9 mouse cellular contexts compared by ENCODE assay signal in the genomic region with DNA sequence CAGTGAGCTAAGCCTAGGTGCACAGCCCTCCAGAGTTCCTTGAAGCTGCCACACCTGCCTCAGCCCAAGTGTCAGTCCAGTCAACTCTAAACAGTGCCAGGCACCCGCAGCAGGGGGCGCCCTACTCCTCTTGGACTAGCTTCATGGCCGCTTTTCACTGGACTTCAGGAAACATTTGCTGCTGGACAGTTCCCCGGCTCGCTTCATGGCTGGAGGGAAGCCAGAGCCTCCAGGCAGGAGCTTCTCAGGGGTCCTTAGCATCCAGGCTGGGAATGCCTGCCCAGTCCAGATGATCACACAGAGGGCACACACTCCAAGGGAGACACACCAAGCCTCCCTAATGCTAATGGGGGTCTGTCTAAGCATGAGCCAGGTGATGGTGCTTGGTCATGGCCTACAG. TPM values are rescaled to one million over a fixed set of nuclear protein-coding genes. Genes with fewer than 3 reads are reported as not detected.
A peak's percentile ranks its signal among the peaks of the same experiment; 100 is the strongest.
DNase-seq lines count a peak whose midpoint lies in the region; ATAC-seq and TF ChIP-seq lines count a peak whose summit lies in the region.
"Had no signal": no experiment of that assay in that cellular context is flagged by ENCODE, and none has a peak within 500 bp of the region (broad histone marks: within the 10 kb centered on the region; RNA-seq: fewer than 3 reads in every experiment).

No protein-coding gene starts in this region.

- no peak overlapping the region for H3K4me3 ChIP-seq in hindbrain, embryonic 11.5 days (ENCODE audit: low read depth, low read length)
- no peak overlapping the region for H3K4me3 ChIP-seq in hindbrain, embryonic 13.5 days
- H3K4me3 ChIP-seq in limb, embryonic 13.5 days: no peak overlapping the region
- H3K4me3 ChIP-seq in olfactory bulb, adult 2 months (ENCODE audit: insufficient read depth, low read depth, low read length): no peak overlapping the region
- H3K4me3 ChIP-seq: midbrain, embryonic 12.5 days had no signal

- H3K9me3 ChIP-seq in hindbrain, embryonic 11.5 days (ENCODE audit: control insufficient read depth, low read length): no peaks in the 10 kb centered on the region
- no peaks in the 10 kb centered on the region for H3K9me3 ChIP-seq in hindbrain, embryonic 13.5 days
- H3K9me3 ChIP-seq in limb, embryonic 13.5 days: no peaks in the 10 kb centered on the region
- H3K9me3 ChIP-seq: midbrain, embryonic 12.5 days had no signal

- DNase-seq in hindbrain, embryonic 11.5 days (ENCODE audit: low spot score): peak; percentile 87
- peak; percentile 51 for DNase-seq in cerebellum, adult 9-10 months
- DNase-seq in gastrocnemius, adult 8-10 months (ENCODE audit: low spot score in 2 of 2): peak; percentile 62 to 69
- peak; percentile 82 for DNase-seq in kidney, adult 18-20 months
- DNase-seq in testis, postnatal 14 days (ENCODE audit: low spot score): peak; percentile 68

- 5% methylated on average over 5 of the region's 5 CpGs for WGBS in hindbrain, embryonic 11.5 days
- WGBS in hindbrain, embryonic 13.5 days: 4% methylated on average over 5 of the region's 5 CpGs
- WGBS in limb, embryonic 13.5 days: 3% methylated on average over 5 of the region's 5 CpGs
- WGBS in olfactory bulb, adult 2 months: 29% methylated on average over 5 of the region's 5 CpGs

- TF ChIP-seq CTCF in olfactory bulb, adult 2 months (IDR thresholded peaks at IDR 0.05; ENCODE audit: insufficient read depth, low read depth, low read length): peak; percentile 54; the same call in 1 of the 2 replicates

- H3K36me3 ChIP-seq in hindbrain, embryonic 11.5 days (ENCODE audit: control insufficient read depth, insufficient read depth, low read length): no peaks in the 10 kb centered on the region
- peaks cover 8% of the 10 kb centered on the region for H3K36me3 ChIP-seq in hindbrain, embryonic 13.5 days
- H3K36me3 ChIP-seq in limb, embryonic 13.5 days: peaks cover 9% of the 10 kb centered on the region

- H3K4me1 ChIP-seq in hindbrain, embryonic 11.5 days (replicated peaks; ENCODE audit: control insufficient read depth, insufficient read depth, low read length): no peaks in the 10 kb centered on the region
- no peaks in the 10 kb centered on the region; the same call in 1 of the 2 replicates for H3K4me1 ChIP-seq in hindbrain, embryonic 13.5 days (replicated peaks)
- H3K4me1 ChIP-seq in limb, embryonic 13.5 days: peaks cover 13% of the 10 kb centered on the region
- H3K4me1 ChIP-seq in olfactory bulb, adult 2 months (ENCODE audit: control insufficient read depth, insufficient read depth, low read length): peaks cover 18% of the 10 kb centered on the region

- no peaks in the 10 kb centered on the region for H3K27me3 ChIP-seq in hindbrain, embryonic 11.5 days (ENCODE audit: control insufficient read depth, insufficient read depth, low read length)
- no peaks in the 10 kb centered on the region for H3K27me3 ChIP-seq in hindbrain, embryonic 13.5 days
- H3K27me3 ChIP-seq in limb, embryonic 13.5 days: no peaks in the 10 kb centered on the region
- H3K27me3 ChIP-seq: midbrain, embryonic 12.5 days had no signal

- H3K27ac ChIP-seq in hindbrain, embryonic 11.5 days (ENCODE audit: low read depth, low read length): no peak overlapping the region
- H3K27ac ChIP-seq in hindbrain, embryonic 13.5 days: no peak overlapping the region
- no peak overlapping the region for H3K27ac ChIP-seq in limb, embryonic 13.5 days
- H3K27ac ChIP-seq in olfactory bulb, adult 2 months (ENCODE audit: insufficient read depth, low read depth, low read length): no peak overlapping the region
- H3K27ac ChIP-seq: midbrain, embryonic 12.5 days had no signal

- H3K4me2 ChIP-seq in hindbrain, embryonic 11.5 days (replicated peaks; ENCODE audit: low read depth, low read length): no peak overlapping the region
- H3K4me2 ChIP-seq in hindbrain, embryonic 13.5 days: no peak overlapping the region
- no peak overlapping the region for H3K4me2 ChIP-seq in limb, embryonic 13.5 days (replicated peaks)
- H3K4me2 ChIP-seq: midbrain, embryonic 12.5 days had no signal

- no peak for TF ChIP-seq POLR2A in olfactory bulb, adult 2 months (IDR thresholded peaks at IDR 0.05; ENCODE audit: insufficient read depth, low read depth, low read length)

- ATAC-seq in hindbrain, embryonic 11.5 days (ENCODE audit: low FRiP score): no peak
- no peak for ATAC-seq in hindbrain, embryonic 13.5 days (ENCODE audit: low FRiP score)
- ATAC-seq in limb, embryonic 13.5 days (ENCODE audit: low FRiP score, low read depth): peak; percentile 69

- no peak overlapping the region for H3K9ac ChIP-seq in hindbrain, embryonic 11.5 days (ENCODE audit: low read depth, low read length)
- H3K9ac ChIP-seq in hindbrain, embryonic 13.5 days: no peak overlapping the region
- no peak overlapping the region for H3K9ac ChIP-seq in limb, embryonic 13.5 days
- H3K9ac ChIP-seq: midbrain, embryonic 12.5 days had no signal

RNA-seq across cellular contexts. Expression of gene Pik3r4, which starts 51.1 kb away (rescaled TPM):
- polyA plus RNA-seq in hindbrain, embryonic 11.5 days (2014; fragmentation: Nextera tagmentation; extraction: Ambion mirVana): 23.0 and 26.8 TPM in 2 replicates
- 18.8 and 20.0 TPM in 2 replicates for polyA plus RNA-seq in hindbrain, embryonic 13.5 days (2015; fragmentation: Nextera tagmentation; extraction: Ambion mirVana)
- 10 to 100 TPM; 10.2 to 12.6 (median 11.1) TPM for total RNA-seq in gastrocnemius, adult 8-10 months (2022)
- polyA plus RNA-seq in limb, embryonic 13.5 days (2015; fragmentation: Nextera tagmentation; extraction: Ambion mirVana): 22.5 and 22.7 TPM in 2 replicates
- not detected in 2 replicates for polyA plus RNA-seq in olfactory bulb, adult 2 months (2012; ENCODE audit: insufficient read depth, insufficient read length, low replicate concordance, missing spikeins)
